Mouse (Mus musculus) intestine, embryonic 16.5 days (tissue): ENCODE measurements around the gene Tekt3. TPM values are rescaled to one million over a fixed set of nuclear protein-coding genes. Genes with fewer than 3 reads are reported as not detected.

ENCODE experiments used
- polyA plus RNA-seq: library from polyadenylated mRNA; unstranded; fragments of >200 nt; fragmentation: Nextera tagmentation; extraction: Ambion mirVana; gene quantifications from 2 replicates; pipeline ENCODE4 v1.2.1, GENCODE M21; 2015

The Tekt3 gene
- polyA plus RNA-seq, 1 experiment from 2014 or later, result not detected

Other genes with a start within 250 kb of the Tekt3 start
- 13.3 and 13.5 TPM in 2 replicates for gene Trim16, start 241.4 kb upstream of the Tekt3 start, polyA plus RNA-seq
- 0.24 and 0.43 TPM in 2 replicates for gene Fbxw10, start 214.6 kb upstream of the Tekt3 start, polyA plus RNA-seq
- gene Tvp23b, start 182.2 kb upstream of the Tekt3 start, polyA plus RNA-seq, result 89.8 and 90.2 TPM in 2 replicates
- gene Cdrt4, start 110.5 kb upstream of the Tekt3 start, polyA plus RNA-seq, result 0.33 TPM in 1 of 2 replicates, not detected in the other
- gene Pmp22, start 67.3 kb downstream of the Tekt3 start, polyA plus RNA-seq, result 110 and 113 TPM in 2 replicates